Mouse (Mus musculus): ENCODE results near the gene Ifne.
"Not testable (repeated sequence)": the region's sequence is repeated elsewhere in the genome, so short reads cannot be mapped to it uniquely, and the experiment has no call there.

Gene Ifne

GRCm38 (mm10) chr4:88867926-88868911, 11.8 kb downstream of the Ifne start:
- no peak for DNase-seq (ENCODE audit: low spot score in 2 of 2)

- peak; percentile 74 to 89 for DNase-seq (ENCODE audit: low spot score in 2 of 2)
Observed at GRCm38 (mm10) chr4:88867366-88867925, 12.6 kb downstream of the Ifne start.

DNA sequence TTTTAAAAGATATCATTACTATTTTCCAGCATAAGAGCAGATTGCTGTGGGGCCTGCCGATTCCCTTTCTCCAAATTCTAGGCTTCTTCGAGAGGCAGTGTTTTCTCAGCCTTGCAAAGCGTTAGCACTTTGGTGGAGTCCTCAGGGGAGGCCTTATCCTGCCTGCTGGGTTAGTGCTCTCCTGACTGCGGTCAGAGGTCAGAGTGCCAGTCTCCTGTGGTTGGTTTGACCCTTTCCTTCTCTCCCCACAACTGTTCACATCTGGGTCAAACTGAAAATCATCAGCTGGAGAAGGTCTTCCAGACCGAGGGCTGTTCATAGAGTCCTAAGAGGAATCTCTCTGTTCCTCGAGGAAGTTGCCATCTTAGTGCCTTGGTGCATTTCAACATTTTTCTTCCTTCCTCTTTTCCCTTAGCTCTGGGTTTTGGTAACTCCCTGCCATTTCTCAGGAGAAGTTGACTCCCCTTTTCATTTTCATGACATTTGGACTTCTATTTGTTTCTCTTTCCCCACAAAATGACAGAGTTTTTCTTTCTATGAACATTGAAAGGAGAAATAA, 14.9 kb downstream of the Ifne start:
- DNase-seq (ENCODE audit: low spot score in 2 of 2), result no peak

GRCm38 (mm10) chr4:88864599-88864998, 15.4 kb downstream of the Ifne start:
- DNase-seq (ENCODE audit: low spot score in 2 of 2), result peak in 1 of 2 experiments; percentile 24

DNA sequence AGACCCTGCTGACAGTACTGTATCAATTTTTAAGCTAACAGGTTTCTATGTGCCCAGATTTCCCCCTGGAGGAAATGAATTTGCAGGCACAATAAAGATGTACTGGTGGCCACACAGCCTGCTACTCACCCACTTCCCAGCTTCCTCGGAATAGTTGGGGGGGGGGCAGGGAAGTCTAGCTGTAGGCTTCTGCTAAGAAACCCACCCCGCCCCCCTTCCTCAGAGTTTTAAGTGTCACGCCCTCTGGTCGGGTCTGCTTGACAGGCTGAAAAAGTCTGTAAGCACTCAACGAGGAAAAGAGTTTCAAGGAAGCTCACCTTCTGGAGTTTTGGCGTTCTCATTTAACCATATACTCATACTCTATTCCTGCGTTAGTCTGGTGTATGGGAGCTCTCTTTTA, 16.7 kb downstream of the Ifne start:
- DNase-seq (ENCODE audit: low spot score in 2 of 2), result no peak

GRCm38 (mm10) chr4:88859214-88859613, 20.8 kb downstream of the Ifne start:
- no peak for DNase-seq (ENCODE audit: low spot score in 2 of 2)

DNA sequence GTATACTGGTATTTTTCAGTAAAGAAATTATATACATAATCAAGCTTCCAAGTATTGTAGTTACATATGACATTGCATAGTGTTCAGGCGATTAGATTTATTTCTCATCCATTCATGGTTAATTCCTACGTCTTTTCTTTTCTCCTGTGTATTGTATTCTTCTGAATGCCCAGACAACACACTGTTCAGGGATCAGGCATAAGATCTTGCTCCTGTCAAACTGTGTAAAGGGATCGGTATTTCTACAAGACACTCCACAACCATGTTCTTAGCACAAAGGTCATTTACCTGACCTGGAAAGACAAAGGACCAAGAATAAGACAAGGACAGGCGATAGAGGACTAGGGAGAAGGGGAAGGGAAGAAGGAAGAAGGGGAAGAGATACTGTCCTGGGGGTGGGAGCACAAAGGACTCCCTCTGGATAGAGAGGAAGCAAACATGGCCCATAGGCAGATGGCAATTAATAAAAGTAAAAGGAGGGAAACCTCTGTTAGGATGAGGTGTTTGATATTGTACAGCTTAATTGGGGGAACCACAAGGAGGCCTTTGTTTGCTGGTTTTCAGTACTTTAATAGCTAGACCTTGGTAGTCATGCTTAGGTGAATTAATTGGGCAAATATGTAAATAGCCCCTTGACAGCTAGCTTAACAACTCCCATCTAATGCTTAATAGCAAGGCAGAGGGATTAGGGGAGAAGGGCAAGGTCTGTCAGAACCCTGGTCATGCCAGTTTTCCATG, 28.8 kb downstream of the Ifne start:
- DNase-seq (ENCODE audit: low spot score in 2 of 2), result no peak

- no peak for DNase-seq (ENCODE audit: low spot score in 2 of 2)
Observed at GRCm38 (mm10) chr4:88849698-88850097, 30.3 kb downstream of the Ifne start, which contains the start of gene Ifna1. TSS of gene Ifna1 (plus strand) at chr4:88850087.

DNA sequence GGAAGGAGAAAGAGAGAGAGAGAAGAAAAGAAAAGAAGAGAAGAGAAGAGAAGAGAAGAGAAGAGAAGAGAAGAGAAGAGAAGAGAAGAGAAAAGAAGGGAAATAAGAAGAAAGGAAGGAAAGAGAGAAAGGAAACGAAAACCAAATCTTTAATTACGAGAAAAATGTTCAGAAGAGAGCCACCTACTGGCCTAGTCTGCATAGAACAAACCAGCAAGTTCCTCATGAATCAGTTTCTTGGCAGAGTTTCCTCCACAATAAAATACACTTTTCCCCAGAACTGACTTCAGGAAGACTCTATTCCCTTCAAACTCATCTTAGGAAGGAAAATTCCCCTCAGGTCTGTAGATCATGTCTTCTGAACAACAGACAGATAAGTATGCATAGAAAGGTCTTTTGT, 34.7 kb downstream of the Ifne start:
- no peak for DNase-seq (ENCODE audit: low spot score in 2 of 2)

DNA sequence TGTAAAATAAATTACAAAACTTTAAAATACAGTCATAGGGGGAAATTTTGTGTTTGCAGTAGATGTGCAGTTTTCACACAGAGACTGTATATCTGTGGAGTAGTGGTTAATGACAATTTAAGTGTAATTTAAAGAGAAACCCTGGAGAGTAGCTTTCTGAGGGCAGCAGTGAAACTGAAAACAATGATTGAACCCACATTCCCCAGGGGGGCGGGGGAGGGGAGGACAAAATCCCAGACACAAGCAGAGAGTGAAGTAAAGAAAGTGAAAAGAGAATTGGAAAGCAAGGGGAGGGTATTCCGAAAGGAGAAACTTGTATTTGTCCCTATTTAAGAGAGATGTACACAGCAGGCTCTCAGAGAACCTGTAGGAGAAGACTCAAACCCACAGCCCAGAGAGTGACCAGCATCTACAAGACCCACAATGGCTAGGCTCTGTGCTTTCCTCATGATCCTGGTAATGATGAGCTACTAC, 38.5 kb downstream of the Ifne start, which contains the start of gene Ifna4:
Gene Ifna4, plus strand, starts transcription at position 424 of the 474 bp plus-strand sequence.
- no peak for DNase-seq (ENCODE audit: low spot score in 2 of 2)

DNA sequence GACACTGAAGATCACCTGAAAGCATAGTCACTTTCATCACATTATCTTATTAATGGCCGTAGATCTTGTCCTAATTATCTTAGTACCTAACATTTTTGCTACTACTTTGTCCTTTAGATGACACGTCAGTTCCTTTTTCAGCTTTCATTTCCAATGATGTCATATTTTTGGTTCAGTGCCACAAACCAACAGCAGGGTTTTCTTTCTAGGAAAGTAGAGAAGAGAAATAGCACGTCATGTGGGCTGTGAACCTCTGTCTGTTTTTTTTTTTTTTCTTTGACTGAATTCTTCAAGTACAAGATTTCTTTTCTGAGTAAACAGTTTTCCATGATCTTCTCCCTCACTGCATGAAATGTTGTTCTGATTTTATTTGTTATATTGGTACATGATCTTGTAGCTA, 39.9 kb downstream of the Ifne start:
- no peak for DNase-seq (ENCODE audit: low spot score in 2 of 2)

DNA sequence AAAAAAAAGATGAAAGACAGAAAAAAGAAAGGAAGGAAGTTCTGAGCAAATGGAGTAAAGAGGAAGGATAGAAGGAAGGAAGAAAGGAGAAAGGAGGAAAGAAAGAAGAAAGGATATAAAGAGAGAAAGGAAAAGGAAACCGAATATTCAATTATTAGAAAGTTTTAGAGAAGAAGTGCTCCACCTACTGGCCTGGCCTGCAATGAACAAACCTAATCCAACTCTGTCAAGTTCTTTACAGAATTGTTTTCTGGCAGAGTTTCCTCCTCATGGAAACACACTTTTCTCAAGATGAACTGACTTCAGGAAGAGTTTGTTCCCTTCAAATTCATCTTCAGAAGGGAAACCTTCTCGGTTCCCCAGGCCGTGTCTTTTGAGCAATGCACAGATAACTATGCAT, 41.2 kb downstream of the Ifne start:
- no peak for DNase-seq (ENCODE audit: low spot score in 2 of 2)

DNA sequence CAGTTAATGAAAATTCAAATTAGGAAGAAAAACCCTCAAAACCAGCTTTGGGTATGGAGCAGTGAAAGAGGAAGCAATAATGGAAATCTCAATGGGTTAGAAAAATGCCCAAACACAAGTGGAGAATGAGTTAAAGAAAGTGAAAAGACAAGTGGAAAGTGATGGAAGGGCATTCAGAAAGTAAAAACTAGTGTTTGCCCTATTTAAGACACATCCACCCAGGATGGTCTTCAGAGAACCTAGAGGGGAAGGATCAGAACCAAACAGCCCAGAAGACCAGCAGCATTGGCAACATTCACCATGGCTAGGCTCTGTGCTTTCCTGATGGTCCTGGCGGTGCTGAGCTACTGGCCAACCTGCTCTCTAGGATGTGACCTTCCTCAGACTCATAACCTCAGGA, 44.8 kb downstream of the Ifne start, which contains the start of gene Ifna5:
Gene Ifna5, plus strand, starts transcription at position 301 of the 400 bp plus-strand sequence.
- not testable (repeated sequence) for DNase-seq (ENCODE audit: low spot score in 2 of 2)

GRCm38 (mm10) chr4:88830523-88830922, 49.5 kb downstream of the Ifne start:
- no peak for DNase-seq (ENCODE audit: low spot score in 2 of 2)
